Mouse (Mus musculus) hindbrain, embryonic 12.5 days (tissue): ENCODE results near the gene Tspan4. TPM values are rescaled to one million over a fixed set of nuclear protein-coding genes. Genes with fewer than 3 reads are reported as not detected.

Experiments
- ATAC-seq: fragments of 200-750 bp; cut with Nextera tagmentation; 2 replicates; pipeline ENCODE4 v1.8.0; 2017; ENCODE audit warnings: moderate TSS enrichment; ENCODE audit not compliant: low FRiP score
- H3K27ac ChIP-seq: fragments of 300-500 bp; sonication (generic); 2 replicates; pipeline ENCODE4 v1.5.1; 2016; ENCODE audit warnings: mild to moderate bottlenecking
- H3K27me3 ChIP-seq: fragments of 300-500 bp; sonication (generic); 2 replicates; pipeline ENCODE4 v1.6.1; 2016; ENCODE audit warnings: mild to moderate bottlenecking
- H3K36me3 ChIP-seq: fragments of 300-500 bp; sonication (generic); 2 replicates; pipeline ENCODE4 v1.6.1; 2016; ENCODE audit warnings: mild to moderate bottlenecking
- H3K4me1 ChIP-seq: fragments of 300-500 bp; sonication (generic); 2 replicates; pipeline ENCODE4 v1.6.1; 2016
- H3K4me2 ChIP-seq: fragments of 300-500 bp; sonication (generic); replicated peaks from 2 replicates; pipeline ENCODE4 v1.6.1; 2016; ENCODE audit warnings: mild to moderate bottlenecking
- H3K4me3 ChIP-seq: fragments of 300-500 bp; sonication (generic); 2 replicates; pipeline ENCODE4 v1.5.1; 2016; ENCODE audit warnings: mild to moderate bottlenecking
- H3K9ac ChIP-seq: fragments of 300-500 bp; sonication (generic); 2 replicates; pipeline ENCODE4 v1.6.1; 2016; ENCODE audit warnings: mild to moderate bottlenecking, moderate library complexity
- H3K9me3 ChIP-seq: fragments of 300-500 bp; sonication (generic); replicated peaks from 2 replicates; pipeline ENCODE4 v1.6.1; 2016; ENCODE audit warnings: mild to moderate bottlenecking
- WGBS: fragments of 180-500 bp; shearing (Covaris S2); methylation state at CpG from one replicate; pipeline ENCODE4 v1.1.7; 2016; 5-methylcytosine and 5-hydroxymethylcytosine counted together
- polyA plus RNA-seq: library from polyadenylated mRNA; unstranded; fragments of >200 nt; fragmentation: Nextera tagmentation; extraction: Ambion mirVana; gene quantifications from 2 replicates; pipeline ENCODE4 v1.2.1, GENCODE M21; 2016

Tspan4 gene
- polyA plus RNA-seq, 1 experiment from 2014 or later: 30.1 TPM

DNA sequence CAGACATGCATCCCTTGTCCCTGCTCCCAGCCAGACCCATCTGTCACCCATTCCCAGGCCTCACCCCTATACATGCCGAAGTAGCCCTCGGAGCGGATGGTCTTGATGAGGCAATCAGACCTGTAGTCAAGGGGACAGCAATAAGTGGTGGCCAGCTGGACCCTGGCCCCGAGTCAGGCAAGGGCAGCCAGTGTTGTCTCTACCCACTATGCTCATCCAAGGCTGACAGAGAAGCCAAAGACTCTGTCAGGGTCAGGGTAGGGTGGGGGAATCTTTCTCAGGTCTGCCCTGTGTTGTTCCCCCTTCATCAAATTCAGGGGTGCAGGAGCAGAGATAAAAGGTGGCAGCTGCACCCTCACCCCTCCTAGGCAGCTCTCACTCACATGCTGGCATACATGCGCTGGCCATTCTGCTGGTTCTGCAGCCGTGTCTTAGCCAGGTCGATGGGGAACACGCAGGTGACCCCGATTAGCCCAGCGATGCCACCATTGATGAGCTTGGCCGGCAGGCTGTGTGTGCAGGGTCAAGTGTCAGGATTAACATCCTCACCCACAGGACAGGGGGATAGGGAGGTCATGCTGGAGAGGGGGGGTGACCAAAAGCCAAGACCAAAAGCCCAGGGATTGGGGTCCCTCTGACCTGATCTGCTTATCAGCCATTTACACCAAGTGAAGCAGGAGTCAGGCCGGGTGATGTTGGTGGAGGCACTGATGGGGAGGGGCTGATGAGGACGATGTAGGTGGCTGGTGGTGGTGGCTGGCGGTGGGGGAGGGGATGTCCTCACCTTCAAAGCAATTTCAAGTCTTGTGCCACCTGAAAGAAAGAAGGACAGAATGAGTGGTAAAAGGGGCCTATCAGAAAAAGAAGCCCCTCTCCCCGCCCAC, 41.3 kb upstream of the Tspan4 start:
- Histone ChIP-seq H3K4me1 (peaks cover 61% of the 10 kb centered on the region), H3K4me3 (peak overlapping the region; percentile 53), H3K27ac (peak overlapping the region; percentile 83), H3K36me3 (peaks cover 39% of the 10 kb centered on the region), H3K9me3 (no peaks in the 10 kb centered on the region), H3K27me3 (no peaks in the 10 kb centered on the region), H3K9ac (peak overlapping the region; percentile 80), H3K4me2 (peak overlapping the region; percentile 76)
- no peak for ATAC-seq
- WGBS: 77% methylated on average over 15 of the region's 15 CpGs

DNA sequence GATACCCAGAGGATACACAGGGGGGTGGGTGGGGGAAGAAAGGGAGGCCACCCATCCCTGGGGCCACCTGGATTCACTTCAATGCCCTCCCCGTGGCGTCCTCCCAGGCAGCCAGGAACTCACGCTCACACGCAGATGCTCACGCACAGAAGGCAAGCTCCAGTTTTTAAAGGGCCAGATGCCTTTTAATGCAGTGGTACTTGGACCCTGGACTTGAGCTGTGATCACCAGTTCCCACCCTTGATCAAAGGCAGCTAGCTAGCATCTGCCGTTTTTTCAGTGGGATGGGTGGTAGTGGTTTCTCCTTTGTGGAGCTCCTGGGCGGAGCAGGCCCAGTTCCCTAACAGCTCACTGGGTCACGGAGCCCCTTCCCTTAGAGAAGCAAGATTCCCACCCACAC, 40.6 kb upstream of the Tspan4 start:
- ATAC-seq: no peak
- H3K4me1 ChIP-seq: peaks cover 54% of the 10 kb centered on the region
- peak overlapping the region; percentile 76 for H3K4me2 ChIP-seq
- peak overlapping the region; percentile 80 for H3K9ac ChIP-seq
- 13% methylated on average over 8 of the region's 8 CpGs for WGBS
- H3K9me3 ChIP-seq: no peaks in the 10 kb centered on the region
- H3K4me3 ChIP-seq: peak overlapping the region; percentile 53
- no peaks in the 10 kb centered on the region for H3K27me3 ChIP-seq
- peak overlapping the region; percentile 83 for H3K27ac ChIP-seq
- H3K36me3 ChIP-seq: peaks cover 44% of the 10 kb centered on the region

DNA sequence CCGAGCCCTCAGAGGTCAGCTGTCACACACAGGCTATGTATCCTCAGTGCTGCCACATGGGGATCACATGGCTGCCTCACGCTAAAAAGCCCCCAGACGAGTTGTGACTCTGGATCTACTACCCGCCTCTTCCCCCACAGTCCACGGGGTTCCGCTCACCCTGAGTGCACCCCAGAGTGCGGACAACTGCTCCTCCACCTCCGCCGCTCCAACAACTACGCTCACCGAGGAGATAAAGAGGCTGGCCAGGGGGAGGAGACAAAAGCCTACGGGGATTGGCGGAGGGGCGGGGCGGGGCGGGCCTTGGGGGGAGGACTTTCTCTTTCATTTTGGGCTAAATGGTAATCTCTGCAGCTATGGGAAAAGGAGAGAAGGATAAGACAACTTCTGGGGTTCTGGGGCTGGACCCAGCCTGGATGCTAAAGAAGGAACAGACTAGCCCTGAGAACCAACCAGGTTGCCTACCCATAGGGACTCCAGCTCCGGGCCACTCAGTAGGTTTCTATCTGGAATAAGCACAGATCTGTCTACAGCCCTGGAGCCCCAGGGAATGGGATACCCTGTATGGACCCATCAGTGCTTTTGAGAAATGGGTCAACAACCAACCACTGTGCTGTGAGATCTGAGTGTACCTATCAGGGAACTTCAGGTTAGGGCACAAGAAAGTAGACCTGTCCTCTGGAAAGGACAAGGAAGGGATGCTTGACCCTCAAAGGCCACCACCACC, 39.7 kb upstream of the Tspan4 start:
- Histone ChIP-seq H3K4me2 (peak overlapping the region; percentile 76), H3K4me1 (peaks cover 49% of the 10 kb centered on the region), H3K36me3 (peaks cover 50% of the 10 kb centered on the region), H3K27ac (peak overlapping the region; percentile 83), H3K4me3 (peak overlapping the region; percentile 53), H3K9me3 (no peaks in the 10 kb centered on the region), H3K27me3 (no peaks in the 10 kb centered on the region), H3K9ac (peak overlapping the region; percentile 80)
- ATAC-seq: peak; percentile 17
- 7% methylated on average over 17 of the region's 17 CpGs for WGBS

DNA sequence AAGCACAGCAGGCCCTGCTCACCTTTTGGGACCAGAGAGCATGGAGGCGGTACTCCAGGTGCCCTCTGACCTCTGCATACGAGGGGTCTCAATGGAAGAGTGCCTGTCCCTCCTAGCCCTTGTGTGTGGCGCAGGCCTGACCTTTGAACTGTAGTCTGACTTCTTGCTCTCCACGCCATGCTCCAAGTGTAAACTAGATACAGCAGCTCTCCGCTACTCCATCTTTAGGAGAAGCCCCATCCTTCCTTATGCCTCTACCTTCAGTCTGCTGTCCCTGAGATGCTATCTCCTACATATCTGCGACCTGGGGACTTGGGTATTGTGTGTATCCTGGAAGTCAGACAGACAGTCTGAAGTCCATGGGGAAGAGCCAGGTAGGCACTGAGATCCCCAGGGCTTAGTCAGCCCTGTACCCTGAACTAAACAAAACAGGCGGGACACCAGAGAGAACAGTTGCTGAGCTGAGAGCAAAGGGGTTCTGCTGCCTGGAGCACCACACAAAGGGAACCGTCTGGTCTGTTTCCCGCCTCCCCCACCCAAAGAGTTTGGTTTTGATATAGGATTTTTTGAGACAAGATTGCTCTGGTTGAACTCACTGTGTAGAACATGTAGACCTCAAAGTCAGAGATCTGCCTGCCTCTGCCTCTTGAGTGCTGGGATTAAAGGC, 39.1 kb upstream of the Tspan4 start:
- H3K4me1 ChIP-seq: peaks cover 49% of the 10 kb centered on the region
- H3K4me3 ChIP-seq: no peak overlapping the region
- ATAC-seq: no peak
- WGBS: 69% methylated on average over 9 of the region's 9 CpGs
- H3K27me3 ChIP-seq: no peaks in the 10 kb centered on the region
- peaks cover 44% of the 10 kb centered on the region for H3K36me3 ChIP-seq
- peak overlapping the region; percentile 76 for H3K4me2 ChIP-seq
- no peaks in the 10 kb centered on the region for H3K9me3 ChIP-seq
- peak overlapping the region; percentile 14 for H3K9ac ChIP-seq
- H3K27ac ChIP-seq: no peak overlapping the region

DNA sequence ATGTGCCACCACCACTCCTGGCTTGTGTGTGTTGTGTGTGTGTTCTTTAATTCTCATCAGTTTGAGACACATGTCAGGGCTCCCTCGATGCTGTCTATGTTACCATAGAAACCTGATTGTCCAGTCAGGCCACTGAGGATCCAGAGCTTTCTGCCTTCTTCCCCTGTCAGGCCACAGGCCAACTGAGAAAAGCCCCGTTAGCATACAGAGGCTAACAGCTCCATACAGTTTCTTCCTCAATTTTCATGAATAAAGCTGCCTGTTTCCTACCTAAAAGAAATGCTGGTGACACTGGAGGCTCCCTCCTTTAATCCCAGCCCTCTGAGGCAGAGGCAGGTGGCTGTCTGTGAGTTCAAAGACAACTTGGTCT, 38.5 kb upstream of the Tspan4 start:
- peak overlapping the region; percentile 54 for H3K4me3 ChIP-seq
- peak overlapping the region; percentile 73; the same call in 1 of the 2 replicates for H3K27ac ChIP-seq
- H3K4me1 ChIP-seq: peaks cover 46% of the 10 kb centered on the region
- WGBS: 42% methylated on average over 2 of the region's 2 CpGs
- H3K36me3 ChIP-seq: peaks cover 41% of the 10 kb centered on the region
- H3K27me3 ChIP-seq: no peaks in the 10 kb centered on the region
- peak overlapping the region; percentile 78 for H3K9ac ChIP-seq
- no peaks in the 10 kb centered on the region for H3K9me3 ChIP-seq
- no peak for ATAC-seq
- H3K4me2 ChIP-seq: peak overlapping the region; percentile 76

DNA sequence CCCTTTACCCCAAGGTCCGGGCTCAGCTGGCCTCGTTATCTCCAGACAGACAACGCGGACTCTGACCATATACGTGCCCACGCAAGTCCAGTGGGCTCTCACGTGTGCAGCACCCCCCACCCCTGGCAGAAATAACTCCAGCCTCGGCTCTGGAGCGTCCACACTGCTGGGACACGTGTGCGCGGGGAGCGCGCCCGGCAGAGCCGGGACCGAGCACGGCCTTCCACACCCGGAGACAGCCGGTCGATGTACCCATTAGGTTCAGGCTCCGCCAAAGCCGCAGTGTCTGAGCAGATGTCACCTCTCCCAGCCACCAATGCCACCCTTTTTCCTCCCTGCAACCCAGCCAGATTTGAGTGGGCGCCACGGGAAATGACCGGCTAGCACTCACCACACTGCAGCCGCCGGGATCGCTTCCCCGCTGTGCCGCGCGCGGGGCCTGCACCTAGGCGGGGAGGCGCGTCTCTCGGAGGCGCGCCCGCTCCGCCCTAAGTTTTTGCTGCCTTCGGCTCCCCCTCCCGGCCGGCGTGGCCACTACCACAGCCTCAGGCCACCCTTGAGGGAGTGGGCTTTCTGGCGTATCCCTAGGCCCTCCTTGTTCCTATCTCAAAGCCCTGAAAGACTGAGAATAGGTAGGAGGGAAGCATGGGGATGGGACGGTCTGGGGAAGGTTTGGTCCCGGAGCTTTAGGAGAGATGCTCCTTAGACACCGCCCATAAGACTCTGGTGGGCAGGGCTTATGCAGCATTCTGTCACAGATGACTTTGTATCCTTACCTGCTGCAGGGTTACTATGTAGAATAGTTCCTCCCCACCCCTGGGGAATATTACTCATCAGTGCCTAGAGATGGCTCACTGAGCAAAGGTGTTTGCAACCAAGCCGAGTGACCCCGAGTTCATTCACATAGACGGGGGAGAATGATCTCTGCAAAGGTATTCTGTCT, 37.6 kb upstream of the Tspan4 start, which contains the start of gene Slc25a22:
TSS of gene Slc25a22 (minus strand) at position 715 of the 943 bp plus-strand sequence.
- WGBS: 6% methylated on average over 53 of the region's 53 CpGs
- H3K27ac ChIP-seq: peak within 1 kb of the TSS; percentile 73
- no peaks in the 10 kb centered on the region for H3K9me3 ChIP-seq
- peak; percentile 75 for ATAC-seq
- H3K27me3 ChIP-seq: no peaks in the 10 kb centered on the region
- peaks cover 32% of the 10 kb centered on the region for H3K36me3 ChIP-seq
- H3K4me3 ChIP-seq: peak within 1 kb of the TSS; percentile 54
- peaks cover 51% of the 10 kb centered on the region for H3K4me1 ChIP-seq
- peak within 1 kb of the TSS; percentile 78 for H3K9ac ChIP-seq
- H3K4me2 ChIP-seq: peak within 1 kb of the TSS; percentile 76

DNA sequence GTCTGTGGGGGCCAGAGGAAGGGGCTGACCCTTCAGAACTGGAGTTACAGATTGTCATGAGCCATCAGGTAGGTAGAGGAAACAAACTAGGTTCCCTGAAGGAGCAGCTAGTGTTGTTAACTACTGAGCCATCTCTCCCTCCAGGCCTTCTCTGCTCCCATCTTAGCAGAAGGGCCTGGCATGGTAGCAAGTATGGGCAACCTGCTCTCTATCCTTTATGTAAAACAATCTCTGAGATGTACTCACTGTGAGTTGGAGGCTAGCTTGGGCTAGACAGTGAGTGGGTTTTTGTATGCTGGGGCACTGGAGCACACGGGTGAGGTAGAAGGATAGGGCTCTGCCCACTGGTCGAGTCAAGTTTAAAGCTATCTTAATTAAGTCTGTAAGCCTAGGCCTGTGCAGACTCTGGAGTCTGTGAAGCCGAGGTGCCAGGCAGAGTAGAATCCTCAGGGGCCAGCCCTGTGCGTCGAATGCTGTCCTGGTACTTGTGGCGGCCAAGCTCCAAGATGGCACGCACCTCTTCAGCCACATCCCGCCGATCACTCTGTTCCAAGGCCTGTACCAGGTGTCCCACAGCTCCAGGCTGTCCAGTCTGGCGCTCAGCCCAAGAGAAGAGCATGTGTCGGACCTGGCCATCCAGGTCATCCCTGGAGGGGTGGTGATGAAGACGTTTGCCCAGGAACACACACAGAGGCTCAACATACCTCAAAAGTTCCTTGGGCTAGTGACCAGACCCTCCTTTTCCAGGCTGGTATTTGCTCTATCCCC, 36.7 kb upstream of the Tspan4 start:
- 93% methylated on average over 12 of the region's 12 CpGs for WGBS
- Histone ChIP-seq H3K36me3 (peaks cover 22% of the 10 kb centered on the region), H3K4me2 (no peak overlapping the region), H3K9me3 (no peaks in the 10 kb centered on the region), H3K27me3 (no peaks in the 10 kb centered on the region), H3K9ac (no peak overlapping the region), H3K27ac (no peak overlapping the region), H3K4me3 (no peak overlapping the region), H3K4me1 (peaks cover 53% of the 10 kb centered on the region)
- ATAC-seq: no peak

DNA sequence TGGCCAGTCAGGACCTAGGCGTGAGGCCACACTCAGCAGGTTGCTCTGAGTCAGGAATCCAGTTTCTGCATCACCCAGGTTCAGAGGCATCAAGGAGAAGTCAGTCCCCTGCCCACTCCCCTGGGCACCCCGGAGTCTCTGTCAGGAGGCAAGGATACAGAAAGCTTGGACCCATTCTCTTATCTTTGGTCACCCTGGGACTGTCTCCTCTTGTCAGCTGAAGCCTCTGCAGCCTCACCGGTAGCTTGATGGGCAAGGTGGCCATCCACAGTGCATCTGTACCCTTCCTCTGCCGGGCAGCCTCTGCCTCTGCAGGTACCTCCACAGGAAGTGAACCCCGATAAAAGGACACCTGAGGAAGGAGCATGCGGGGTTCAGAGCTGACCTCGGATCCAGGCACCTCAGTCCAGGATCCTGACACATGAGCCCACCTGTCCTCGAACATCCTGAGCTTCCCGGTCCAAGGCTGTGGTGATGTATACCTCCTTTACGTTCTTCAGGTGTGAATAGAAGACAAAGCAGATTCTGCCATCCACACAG, 35.8 kb upstream of the Tspan4 start:
- no peaks in the 10 kb centered on the region for H3K9me3 ChIP-seq
- no peak overlapping the region for H3K9ac ChIP-seq
- H3K4me3 ChIP-seq: no peak overlapping the region
- H3K4me1 ChIP-seq: peaks cover 50% of the 10 kb centered on the region
- H3K27ac ChIP-seq: no peak overlapping the region
- H3K4me2 ChIP-seq: no peak overlapping the region
- ATAC-seq: no peak
- WGBS: 90% methylated on average over 10 of the region's 10 CpGs
- H3K36me3 ChIP-seq: peaks cover 22% of the 10 kb centered on the region
- H3K27me3 ChIP-seq: no peaks in the 10 kb centered on the region

DNA sequence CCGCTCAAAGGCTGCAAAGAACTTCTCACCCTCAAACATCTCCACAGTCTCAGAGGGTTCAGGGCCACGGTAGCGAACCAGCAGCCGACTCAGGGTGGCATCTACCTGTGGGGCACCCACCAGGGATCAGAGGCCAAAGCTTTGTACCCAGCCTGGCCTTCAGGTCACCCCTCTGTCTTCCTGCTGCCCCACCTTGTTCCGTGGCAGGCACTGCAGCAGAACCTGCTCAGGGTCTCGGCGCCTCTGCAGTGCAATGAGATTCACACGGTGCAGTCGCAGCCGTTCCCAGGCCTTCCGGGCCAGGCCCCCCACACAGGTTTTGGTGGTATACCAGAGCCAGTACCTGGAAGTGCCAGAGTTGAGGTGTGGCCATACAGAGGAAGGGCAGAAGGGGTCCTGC, 35.2 kb upstream of the Tspan4 start:
- no peak for ATAC-seq
- no peaks in the 10 kb centered on the region for H3K9me3 ChIP-seq
- 93% methylated on average over 11 of the region's 11 CpGs for WGBS
- H3K4me3 ChIP-seq: no peak overlapping the region
- H3K27me3 ChIP-seq: no peaks in the 10 kb centered on the region
- H3K9ac ChIP-seq: no peak overlapping the region
- H3K4me1 ChIP-seq: peaks cover 48% of the 10 kb centered on the region
- H3K36me3 ChIP-seq: peaks cover 22% of the 10 kb centered on the region
- no peak overlapping the region for H3K4me2 ChIP-seq
- H3K27ac ChIP-seq: no peak overlapping the region

DNA sequence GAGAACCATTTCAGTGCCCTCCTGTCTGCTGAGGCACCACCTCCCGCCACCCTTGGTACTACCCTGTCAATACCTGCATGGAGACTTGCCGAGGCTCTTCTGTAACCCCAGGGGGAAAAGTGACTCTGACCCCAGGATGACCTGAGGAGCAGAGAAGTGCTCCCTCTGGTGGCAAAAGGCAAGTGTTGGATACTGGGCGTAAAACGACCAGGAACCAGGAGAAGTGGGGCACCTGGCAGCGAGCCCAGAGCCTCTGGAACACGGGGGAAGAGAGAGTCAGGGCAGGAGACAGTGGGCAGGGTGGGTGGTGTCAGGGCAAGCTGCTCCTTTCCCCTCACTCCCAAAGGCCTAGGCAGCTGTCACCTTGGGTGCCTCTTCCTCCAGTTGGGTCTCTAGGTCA, 34.4 kb upstream of the Tspan4 start:
- Histone ChIP-seq H3K36me3 (peaks cover 22% of the 10 kb centered on the region), H3K9me3 (no peaks in the 10 kb centered on the region), H3K4me1 (peaks cover 40% of the 10 kb centered on the region), H3K9ac (no peak overlapping the region), H3K4me2 (no peak overlapping the region), H3K27me3 (no peaks in the 10 kb centered on the region), H3K27ac (no peak overlapping the region), H3K4me3 (no peak overlapping the region)
- WGBS: 33% methylated on average over 6 of the region's 6 CpGs
- no peak for ATAC-seq

DNA sequence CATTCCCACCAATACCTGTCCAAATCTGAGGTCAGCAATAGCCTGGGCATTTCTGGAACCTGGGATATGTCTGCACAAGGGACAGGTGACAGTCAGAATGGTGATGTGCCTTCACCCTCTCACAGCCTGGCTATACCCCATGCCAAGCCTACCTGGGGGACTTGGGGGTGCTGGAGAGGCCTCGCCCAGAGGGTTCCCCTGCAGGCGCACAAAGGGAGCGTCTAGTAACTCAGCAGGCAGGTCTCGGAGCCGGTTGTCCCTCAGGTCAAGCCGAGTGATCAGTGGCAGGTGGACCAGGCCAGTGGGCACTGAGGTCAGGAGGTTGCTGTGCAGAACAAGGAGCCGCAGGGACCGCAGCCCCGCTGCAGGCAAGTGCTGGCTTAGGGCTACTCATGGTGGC, 33.6 kb upstream of the Tspan4 start:
- no peak for ATAC-seq
- Histone ChIP-seq H3K9ac (no peak overlapping the region), H3K4me1 (peaks cover 32% of the 10 kb centered on the region), H3K4me2 (no peak overlapping the region), H3K4me3 (no peak overlapping the region), H3K27me3 (no peaks in the 10 kb centered on the region), H3K9me3 (no peaks in the 10 kb centered on the region), H3K36me3 (peaks cover 22% of the 10 kb centered on the region), H3K27ac (no peak overlapping the region)
- 94% methylated on average over 9 of the region's 9 CpGs for WGBS
